Mouse (Mus musculus): ENCODE results near the gene Ccdc30. TPM values are rescaled to one million over a fixed set of nuclear protein-coding genes. Genes with fewer than 3 reads are reported as not detected.

Ccdc30 gene
- polyA plus RNA-seq, 1 experiment from 2014 or later = 0.64 TPM

- 76% methylated on average over 5 of the region's 5 CpGs for WGBS
- H3K27me3 ChIP-seq (replicated peaks; ENCODE audit: control insufficient read depth, insufficient read depth, low read length) = no peaks in the 10 kb centered on the region
- no peaks in the 10 kb centered on the region for H3K4me1 ChIP-seq (replicated peaks; ENCODE audit: control insufficient read depth, insufficient read depth, low read length)
- no peak overlapping the region for H3K9ac ChIP-seq (ENCODE audit: low read depth, low read length)
- H3K36me3 ChIP-seq (ENCODE audit: control insufficient read depth, insufficient read depth) = peaks cover 21% of the 10 kb centered on the region
- ATAC-seq = no peak
- H3K4me3 ChIP-seq (ENCODE audit: low read depth, low read length) = no peak overlapping the region
- no peaks in the 10 kb centered on the region for H3K9me3 ChIP-seq (ENCODE audit: control insufficient read depth)
- H3K27ac ChIP-seq (ENCODE audit: low read depth, low read length) = no peak overlapping the region
- H3K4me2 ChIP-seq (replicated peaks; ENCODE audit: low read depth) = no peak overlapping the region
- TF ChIP-seq CTCF (IDR thresholded peaks at IDR 0.05; ENCODE audit: low read depth) = no peak
These were observed 109.9 kb downstream of the Ccdc30 start for GRCm38 (mm10) chr4:119305418-119305817.

DNA sequence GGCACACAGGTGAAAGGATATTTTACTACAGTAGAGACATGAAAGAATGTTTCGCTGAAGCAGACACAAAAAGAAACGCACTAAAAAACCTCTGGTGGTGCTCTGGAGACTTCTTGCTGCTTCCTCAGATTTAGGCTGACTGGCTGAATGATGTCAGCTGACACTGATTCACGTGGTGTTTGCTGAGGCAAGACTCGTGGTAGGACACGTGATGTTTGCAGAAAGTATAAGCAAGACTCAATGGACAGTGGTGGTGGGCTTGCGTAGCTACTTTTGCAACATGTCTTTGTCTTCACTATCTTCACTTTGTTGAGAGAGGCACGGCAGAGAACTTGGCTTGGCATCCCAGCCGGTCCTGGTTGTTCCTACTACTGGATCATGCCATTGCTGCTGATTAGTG lies 112.0 kb downstream of the Ccdc30 start:
- 83% methylated on average over 8 of the region's 8 CpGs for WGBS
- Histone ChIP-seq H3K4me3 (ENCODE audit: low read depth, low read length) (no peak overlapping the region), H3K27ac (ENCODE audit: low read depth, low read length) (no peak overlapping the region), H3K4me2 (replicated peaks; ENCODE audit: low read depth) (no peak overlapping the region), H3K9me3 (ENCODE audit: control insufficient read depth) (no peaks in the 10 kb centered on the region), H3K27me3 (replicated peaks; ENCODE audit: control insufficient read depth, insufficient read depth, low read length) (no peaks in the 10 kb centered on the region), H3K9ac (ENCODE audit: low read depth, low read length) (no peak overlapping the region), H3K4me1 (replicated peaks; ENCODE audit: control insufficient read depth, insufficient read depth, low read length) (no peaks in the 10 kb centered on the region), H3K36me3 (ENCODE audit: control insufficient read depth, insufficient read depth) (peaks cover 13% of the 10 kb centered on the region; the same call in 1 of the 2 replicates)
- ATAC-seq = no peak
- TF ChIP-seq CTCF (IDR thresholded peaks at IDR 0.05; ENCODE audit: low read depth) = no peak

GRCm38 (mm10) chr4:119301777-119302176 lies 113.5 kb downstream of the Ccdc30 start:
- H3K4me3 ChIP-seq (ENCODE audit: low read depth, low read length) = no peak overlapping the region
- H3K9me3 ChIP-seq (ENCODE audit: control insufficient read depth) = no peaks in the 10 kb centered on the region
- no peak overlapping the region for H3K4me2 ChIP-seq (replicated peaks; ENCODE audit: low read depth)
- TF ChIP-seq CTCF (IDR thresholded peaks at IDR 0.05; ENCODE audit: low read depth) = no peak
- peaks cover 1% of the 10 kb centered on the region; the same call in 1 of the 2 replicates for H3K36me3 ChIP-seq (ENCODE audit: control insufficient read depth, insufficient read depth)
- 40% methylated on average over 3 of the region's 3 CpGs for WGBS
- H3K4me1 ChIP-seq (replicated peaks; ENCODE audit: control insufficient read depth, insufficient read depth, low read length) = no peaks in the 10 kb centered on the region
- peak overlapping the region; percentile 54; the same call in 1 of the 2 replicates for H3K27ac ChIP-seq (ENCODE audit: low read depth, low read length)
- ATAC-seq = peak; percentile 72
- no peak overlapping the region for H3K9ac ChIP-seq (ENCODE audit: low read depth, low read length)
- H3K27me3 ChIP-seq (replicated peaks; ENCODE audit: control insufficient read depth, insufficient read depth, low read length) = no peaks in the 10 kb centered on the region

DNA sequence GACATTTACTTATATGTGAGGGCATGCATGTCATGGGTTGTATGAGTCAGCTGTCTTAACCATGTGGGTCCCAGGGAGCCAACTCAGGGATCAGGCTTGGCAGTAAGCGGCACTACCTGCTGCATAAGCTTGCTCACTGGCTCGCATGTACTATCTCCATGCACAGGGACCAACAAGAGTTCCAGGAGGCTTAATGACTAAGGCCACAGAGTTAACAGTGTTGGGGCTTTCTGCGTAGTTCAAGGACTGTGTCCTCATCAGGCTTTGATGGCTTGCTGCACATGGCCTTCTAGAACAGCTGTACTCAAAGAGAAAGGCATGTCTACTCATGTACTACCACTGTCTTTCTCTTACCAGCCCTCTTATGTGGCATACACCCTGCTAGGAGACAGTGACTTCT lies 114.6 kb downstream of the Ccdc30 start:
- Histone ChIP-seq H3K27me3 (replicated peaks; ENCODE audit: control insufficient read depth, insufficient read depth, low read length) (no peaks in the 10 kb centered on the region), H3K4me2 (replicated peaks; ENCODE audit: low read depth) (no peak overlapping the region), H3K4me1 (replicated peaks; ENCODE audit: control insufficient read depth, insufficient read depth, low read length) (no peaks in the 10 kb centered on the region), H3K36me3 (ENCODE audit: control insufficient read depth, insufficient read depth) (no peaks in the 10 kb centered on the region), H3K9me3 (ENCODE audit: control insufficient read depth) (no peaks in the 10 kb centered on the region), H3K4me3 (ENCODE audit: low read depth, low read length) (no peak overlapping the region), H3K9ac (ENCODE audit: low read depth, low read length) (no peak overlapping the region), H3K27ac (ENCODE audit: low read depth, low read length) (peak overlapping the region; percentile 54; the same call in 1 of the 2 replicates)
- peak; percentile 42; the same call in 1 of the 2 replicates for ATAC-seq
- TF ChIP-seq CTCF (IDR thresholded peaks at IDR 0.05; ENCODE audit: low read depth) = no peak
- WGBS = 84% methylated on average over 3 of the region's 3 CpGs

- no peak for ATAC-seq
- no peak overlapping the region for H3K27ac ChIP-seq (ENCODE audit: low read depth, low read length)
- H3K4me1 ChIP-seq (replicated peaks; ENCODE audit: control insufficient read depth, insufficient read depth, low read length) = peaks cover 6% of the 10 kb centered on the region; the same call in 1 of the 2 replicates
- H3K4me3 ChIP-seq (ENCODE audit: low read depth, low read length) = no peak overlapping the region
- WGBS = 72% methylated on average over 2 of the region's 2 CpGs
- H3K36me3 ChIP-seq (ENCODE audit: control insufficient read depth, insufficient read depth) = no peaks in the 10 kb centered on the region
- TF ChIP-seq CTCF (IDR thresholded peaks at IDR 0.05; ENCODE audit: low read depth) = no peak
- H3K9ac ChIP-seq (ENCODE audit: low read depth, low read length) = no peak overlapping the region
- no peak overlapping the region for H3K4me2 ChIP-seq (replicated peaks; ENCODE audit: low read depth)
- no peaks in the 10 kb centered on the region for H3K9me3 ChIP-seq (ENCODE audit: control insufficient read depth)
- H3K27me3 ChIP-seq (replicated peaks; ENCODE audit: control insufficient read depth, insufficient read depth, low read length) = no peaks in the 10 kb centered on the region
These were observed 118.0 kb downstream of the Ccdc30 start for GRCm38 (mm10) chr4:119297361-119297760.

GRCm38 (mm10) chr4:119295134-119295453 lies 120.2 kb downstream of the Ccdc30 start:
- Histone ChIP-seq H3K4me2 (replicated peaks; ENCODE audit: low read depth) (peak overlapping the region; percentile 71), H3K4me1 (replicated peaks; ENCODE audit: control insufficient read depth, insufficient read depth, low read length) (peaks cover 6% of the 10 kb centered on the region; the same call in 1 of the 2 replicates), H3K36me3 (ENCODE audit: control insufficient read depth, insufficient read depth) (no peaks in the 10 kb centered on the region; the same call in 1 of the 2 replicates), H3K9ac (ENCODE audit: low read depth, low read length) (peak overlapping the region; percentile 70), H3K27ac (ENCODE audit: low read depth, low read length) (peak overlapping the region; percentile 76), H3K9me3 (ENCODE audit: control insufficient read depth) (no peaks in the 10 kb centered on the region), H3K4me3 (ENCODE audit: low read depth, low read length) (peak overlapping the region; percentile 93), H3K27me3 (replicated peaks; ENCODE audit: control insufficient read depth, insufficient read depth, low read length) (no peaks in the 10 kb centered on the region)
- no peak for TF ChIP-seq CTCF (IDR thresholded peaks at IDR 0.05; ENCODE audit: low read depth)
- 5% methylated on average over 6 of the region's 6 CpGs for WGBS
- no peak for ATAC-seq

All from intestine, postnatal 0 days (tissue).